Mouse (Mus musculus) urinary bladder, adult 18-20 months (tissue): Measurements from ENCODE around the gene Lor.
A peak's percentile ranks its signal among the peaks of the same experiment; 100 is the strongest.

Experiments
- DNase-seq, 2 experiments: peaks; one replicate each; pipeline ENCODE4 v3.0.0; 2022; ENCODE audit warnings: low spot score in 2 of 2, mixed read lengths in 2 of 2

The Lor gene

GRCm38 (mm10) chr3:92083042-92083441, at the start of gene Lor:
Gene Lor, minus strand, starts transcription at chr3:92083142.
- no peak for DNase-seq

GRCm38 (mm10) chr3:92123847-92124246, 40.9 kb upstream of the Lor start, which contains the start of gene Prr9:
Gene Prr9, minus strand, starts transcription at chr3:92123947.
- DNase-seq = no peak

- DNase-seq = no peak
These were observed 38.0 kb upstream of the Lor start for GRCm38 (mm10) chr3:92120902-92121301.

- peak; percentile 11 to 23 for DNase-seq
These were observed 35.0 kb upstream of the Lor start for GRCm38 (mm10) chr3:92117930-92118329.

- no peak for DNase-seq
These were observed 28.6 kb upstream of the Lor start for GRCm38 (mm10) chr3:92111526-92111925.

- DNase-seq = no peak
These were observed 27.8 kb upstream of the Lor start for GRCm38 (mm10) chr3:92110790-92111189.

- DNase-seq = peak in 1 of 2 experiments; percentile 21
These were observed 23.6 kb upstream of the Lor start for GRCm38 (mm10) chr3:92106582-92106981.

GRCm38 (mm10) chr3:92081285-92081931, 1.5 kb downstream of the Lor start:
- peak in 1 of 2 experiments; percentile 2 for DNase-seq

GRCm38 (mm10) chr3:92080462-92081284, 2.3 kb downstream of the Lor start:
- DNase-seq = peak; percentile 31 to 68

GRCm38 (mm10) chr3:92050382-92051054, 32.4 kb downstream of the Lor start:
- no peak for DNase-seq

GRCm38 (mm10) chr3:92033892-92034291, 49.0 kb downstream of the Lor start:
- no peak for DNase-seq

GRCm38 (mm10) chr3:92033203-92033602, 49.7 kb downstream of the Lor start:
- DNase-seq = no peak
